Mouse (Mus musculus): ENCODE data around the gene Pipox. TPM values are rescaled to one million over a fixed set of nuclear protein-coding genes. Genes with fewer than 3 reads are reported as not detected.

The Pipox gene
- polyA plus RNA-seq, 1 experiment from 2014 or later = 0.66 TPM

DNA sequence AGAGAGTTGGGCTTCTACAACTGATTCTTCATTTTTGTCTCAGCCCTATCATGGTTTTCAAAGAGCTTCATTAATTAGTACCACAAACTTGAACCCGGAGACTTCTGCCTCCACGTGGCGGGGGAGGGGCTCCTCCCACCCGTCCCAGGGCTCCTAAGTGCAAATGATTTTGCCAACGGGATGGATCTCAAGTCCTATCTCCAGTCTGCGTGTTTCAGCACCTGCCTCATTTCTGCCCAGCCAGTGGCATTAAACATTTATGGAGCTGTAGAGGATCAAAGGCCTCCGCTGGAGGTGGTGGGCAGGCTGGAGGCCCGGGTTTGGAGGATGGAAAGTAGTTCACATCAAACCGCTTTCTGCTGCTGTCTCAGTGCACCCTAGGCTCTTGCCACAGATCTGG, 32.8 kb upstream of the Pipox start:
- no peak overlapping the region for H3K27ac ChIP-seq
- no peak overlapping the region for H3K4me3 ChIP-seq
- H3K27me3 ChIP-seq = peaks cover 53% of the 10 kb centered on the region
- no peak overlapping the region for H3K9ac ChIP-seq
- peaks cover 32% of the 10 kb centered on the region for H3K4me1 ChIP-seq
- ATAC-seq (ENCODE audit: low FRiP score, low read depth) = no peak
- WGBS = 7% methylated on average over 9 of the region's 9 CpGs
- H3K9me3 ChIP-seq = no peaks in the 10 kb centered on the region
- no peaks in the 10 kb centered on the region for H3K36me3 ChIP-seq
- H3K4me2 ChIP-seq (replicated peaks) = no peak overlapping the region

- ATAC-seq (ENCODE audit: low FRiP score, low read depth) = no peak
- Histone ChIP-seq H3K27ac (no peak overlapping the region), H3K4me2 (replicated peaks) (no peak overlapping the region), H3K9me3 (no peaks in the 10 kb centered on the region), H3K4me3 (no peak overlapping the region), H3K4me1 (peaks cover 25% of the 10 kb centered on the region), H3K27me3 (peaks cover 50% of the 10 kb centered on the region), H3K9ac (no peak overlapping the region), H3K36me3 (no peaks in the 10 kb centered on the region)
- WGBS = 28% methylated on average over 9 of the region's 9 CpGs
These were observed 32.2 kb upstream of the Pipox start for GRCm38 (mm10) chr11:77925836-77926657.

GRCm38 (mm10) chr11:77923285-77923684, 29.4 kb upstream of the Pipox start:
- no peak overlapping the region for H3K9ac ChIP-seq
- H3K36me3 ChIP-seq = no peaks in the 10 kb centered on the region
- H3K27ac ChIP-seq = no peak overlapping the region
- WGBS = 78% methylated on average over 4 of the region's 4 CpGs
- ATAC-seq (ENCODE audit: low FRiP score, low read depth) = no peak
- H3K4me1 ChIP-seq = peaks cover 17% of the 10 kb centered on the region
- H3K4me3 ChIP-seq = no peak overlapping the region
- no peak overlapping the region for H3K4me2 ChIP-seq (replicated peaks)
- no peaks in the 10 kb centered on the region for H3K9me3 ChIP-seq
- peaks cover 35% of the 10 kb centered on the region for H3K27me3 ChIP-seq

GRCm38 (mm10) chr11:77917166-77917565, 23.3 kb upstream of the Pipox start:
- 9% methylated on average over 10 of the region's 10 CpGs for WGBS
- no peaks in the 10 kb centered on the region for H3K36me3 ChIP-seq
- peak overlapping the region; percentile 2; the same call in 1 of the 2 replicates for H3K4me3 ChIP-seq
- peaks cover 60% of the 10 kb centered on the region for H3K27me3 ChIP-seq
- H3K9me3 ChIP-seq = no peaks in the 10 kb centered on the region
- H3K9ac ChIP-seq = 0 out of 2 replicates have a peak overlapping the region, but pooled peaks have one; percentile 8
- peak overlapping the region; percentile 61; the same call in 1 of the 2 replicates for H3K27ac ChIP-seq
- ATAC-seq (ENCODE audit: low FRiP score, low read depth) = peak; percentile 59; the same call in 1 of the 2 replicates
- peak overlapping the region; percentile 47 for H3K4me2 ChIP-seq (replicated peaks)
- H3K4me1 ChIP-seq = peaks cover 32% of the 10 kb centered on the region

DNA sequence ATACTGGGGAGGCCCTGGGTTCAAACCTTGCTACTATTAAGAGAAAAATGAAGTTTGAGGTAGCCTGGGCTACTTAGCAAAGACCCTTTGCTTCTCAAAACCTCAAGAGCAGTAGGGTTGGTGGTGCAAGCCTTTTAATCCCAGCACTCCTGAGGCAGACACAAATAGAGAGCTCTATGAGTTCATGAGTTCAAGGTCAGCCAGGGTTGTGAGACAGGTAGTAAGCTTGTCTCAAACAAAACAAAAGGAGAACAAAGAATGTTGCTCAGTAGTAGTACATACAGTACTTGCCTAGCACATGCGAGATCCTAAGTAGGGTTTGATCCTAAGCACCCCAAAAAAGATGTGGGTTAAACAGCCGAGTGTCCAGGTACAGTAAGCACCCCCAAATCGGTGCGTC, 22.8 kb upstream of the Pipox start:
- peaks cover 32% of the 10 kb centered on the region for H3K4me1 ChIP-seq
- H3K9me3 ChIP-seq = no peaks in the 10 kb centered on the region
- WGBS = 70% methylated on average over 4 of the region's 4 CpGs
- H3K36me3 ChIP-seq = no peaks in the 10 kb centered on the region
- H3K4me2 ChIP-seq (replicated peaks) = peak overlapping the region; percentile 47
- peak overlapping the region; percentile 61; the same call in 1 of the 2 replicates for H3K27ac ChIP-seq
- H3K27me3 ChIP-seq = peaks cover 59% of the 10 kb centered on the region
- no peak overlapping the region for H3K4me3 ChIP-seq
- H3K9ac ChIP-seq = 0 out of 2 replicates have a peak overlapping the region, but pooled peaks have one; percentile 8
- ATAC-seq (ENCODE audit: low FRiP score, low read depth) = no peak

GRCm38 (mm10) chr11:77914598-77915260, 20.8 kb upstream of the Pipox start:
- H3K27me3 ChIP-seq = peaks cover 51% of the 10 kb centered on the region
- H3K4me1 ChIP-seq = peaks cover 32% of the 10 kb centered on the region
- 2% methylated on average over 32 of the region's 32 CpGs for WGBS
- no peaks in the 10 kb centered on the region for H3K9me3 ChIP-seq
- peak overlapping the region; percentile 56 for H3K4me2 ChIP-seq (replicated peaks)
- no peak for ATAC-seq (ENCODE audit: low FRiP score, low read depth)
- H3K27ac ChIP-seq = no peak overlapping the region
- H3K4me3 ChIP-seq = peak overlapping the region; percentile 23
- no peaks in the 10 kb centered on the region for H3K36me3 ChIP-seq
- H3K9ac ChIP-seq = no peak overlapping the region

DNA sequence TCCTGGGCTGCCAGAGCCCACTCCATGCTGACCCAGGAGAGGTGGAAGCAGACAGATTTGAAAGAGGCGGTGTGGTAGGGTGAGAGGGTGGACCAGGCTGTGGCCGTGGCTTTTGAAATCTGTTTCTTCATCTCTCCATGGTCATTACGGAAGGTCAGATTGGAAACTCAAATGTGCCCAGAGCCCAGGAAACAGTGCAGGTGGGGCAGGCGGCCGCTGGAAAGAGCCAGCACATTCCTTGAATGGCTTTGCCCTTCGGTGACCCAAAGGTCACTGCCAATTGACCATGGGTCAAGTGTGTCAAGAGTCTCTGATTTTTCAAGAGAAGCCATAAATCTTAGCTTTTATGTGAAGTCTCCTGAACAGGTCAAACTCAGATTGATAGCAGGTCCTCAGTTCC, 19.6 kb upstream of the Pipox start:
- ATAC-seq (ENCODE audit: low FRiP score, low read depth) = no peak
- Histone ChIP-seq H3K4me1 (peaks cover 32% of the 10 kb centered on the region), H3K9me3 (no peaks in the 10 kb centered on the region)

DNA sequence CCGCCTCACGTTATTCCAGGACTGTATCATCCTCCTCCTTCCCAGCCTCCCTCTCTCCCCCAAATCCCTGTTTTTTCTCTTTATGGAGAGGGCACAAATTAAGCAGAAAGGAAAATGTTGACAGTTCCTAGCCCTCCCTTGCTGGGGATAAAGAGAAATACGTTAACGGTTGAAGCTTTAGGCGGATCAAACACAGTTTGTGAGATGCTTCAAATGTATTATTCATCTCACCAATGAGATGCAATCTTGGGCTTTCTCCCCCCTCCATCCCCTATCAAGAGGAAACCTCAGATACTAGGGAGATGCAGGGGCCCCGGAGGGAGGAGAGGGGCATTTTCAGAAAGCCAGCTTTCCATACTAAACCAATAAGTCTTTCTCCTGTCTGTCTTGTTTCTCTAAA, 15.9 kb upstream of the Pipox start:
- Histone ChIP-seq H3K27ac (no peak overlapping the region), H3K4me2 (replicated peaks) (no peak overlapping the region), H3K4me3 (no peak overlapping the region), H3K9ac (no peak overlapping the region), H3K9me3 (no peaks in the 10 kb centered on the region), H3K27me3 (peaks cover 58% of the 10 kb centered on the region), H3K4me1 (peaks cover 9% of the 10 kb centered on the region), H3K36me3 (no peaks in the 10 kb centered on the region)
- no peak for ATAC-seq (ENCODE audit: low FRiP score, low read depth)
- WGBS = 27% methylated on average over 6 of the region's 6 CpGs

More for the DNA sequence above, 19.6 kb upstream of the Pipox start:
- Histone ChIP-seq H3K9ac (no peak overlapping the region), H3K27me3 (peaks cover 60% of the 10 kb centered on the region), H3K4me3 (no peak overlapping the region), H3K4me2 (replicated peaks) (no peak overlapping the region), H3K27ac (no peak overlapping the region), H3K36me3 (no peaks in the 10 kb centered on the region)
- 39% methylated on average over 6 of the region's 6 CpGs for WGBS

DNA sequence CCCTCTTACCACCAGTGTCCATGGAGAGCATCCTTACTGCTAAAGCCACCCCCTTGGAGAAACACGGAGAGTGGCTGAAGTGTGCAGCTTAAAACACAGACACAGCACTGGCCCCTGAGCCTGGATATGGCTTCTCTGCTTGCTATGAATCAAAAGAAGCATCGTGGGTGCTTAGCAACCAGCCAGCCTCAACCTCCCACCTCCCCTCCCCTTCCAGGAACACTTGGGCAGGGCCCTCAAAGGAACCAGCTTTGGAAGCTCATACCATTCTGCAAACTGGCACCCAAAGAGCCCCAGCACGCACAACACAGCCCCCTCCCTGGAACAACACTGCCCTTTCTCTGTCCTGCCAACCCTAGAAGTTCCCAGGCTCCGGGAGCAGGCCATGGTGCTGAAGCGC, 15.5 kb upstream of the Pipox start:
- no peak overlapping the region for H3K27ac ChIP-seq
- no peaks in the 10 kb centered on the region for H3K36me3 ChIP-seq
- no peaks in the 10 kb centered on the region for H3K9me3 ChIP-seq
- peaks cover 55% of the 10 kb centered on the region for H3K27me3 ChIP-seq
- 21% methylated on average over 5 of the region's 5 CpGs for WGBS
- no peak overlapping the region for H3K9ac ChIP-seq
- no peak for ATAC-seq (ENCODE audit: low FRiP score, low read depth)
- no peak overlapping the region for H3K4me2 ChIP-seq (replicated peaks)
- H3K4me3 ChIP-seq = no peak overlapping the region
- peaks cover 6% of the 10 kb centered on the region; the same call in 1 of the 2 replicates for H3K4me1 ChIP-seq

DNA sequence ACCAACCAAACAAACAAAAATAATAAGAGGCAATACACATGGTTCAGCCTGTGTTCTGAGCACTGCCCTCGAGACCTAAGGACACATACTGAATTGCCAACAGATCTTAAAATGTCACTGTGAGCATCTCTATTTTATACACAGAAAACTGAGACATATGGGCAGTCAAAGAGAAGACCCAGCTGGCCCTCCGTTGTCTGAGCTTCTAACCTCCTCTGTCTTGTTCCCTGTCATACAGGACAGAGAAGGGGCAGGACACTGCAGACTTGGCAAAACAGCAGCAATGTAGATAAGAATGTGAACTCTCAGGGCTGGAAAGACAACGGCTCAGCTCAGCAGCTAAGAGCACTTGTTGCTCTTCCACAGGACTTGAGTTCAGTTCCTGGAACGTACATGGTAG, 14.6 kb upstream of the Pipox start:
- H3K36me3 ChIP-seq = no peaks in the 10 kb centered on the region
- no peak for ATAC-seq (ENCODE audit: low FRiP score, low read depth)
- H3K27me3 ChIP-seq = peaks cover 48% of the 10 kb centered on the region
- no peak overlapping the region for H3K4me2 ChIP-seq (replicated peaks)
- no peak overlapping the region for H3K9ac ChIP-seq
- no peak overlapping the region for H3K4me3 ChIP-seq
- H3K4me1 ChIP-seq = peaks cover 8% of the 10 kb centered on the region; the same call in 1 of the 2 replicates
- no peak overlapping the region for H3K27ac ChIP-seq
- H3K9me3 ChIP-seq = no peaks in the 10 kb centered on the region
- 80% methylated on average over 4 of the region's 4 CpGs for WGBS

GRCm38 (mm10) chr11:77906747-77907174, 12.9 kb upstream of the Pipox start:
- ATAC-seq (ENCODE audit: low FRiP score, low read depth) = no peak
- no peak overlapping the region for H3K27ac ChIP-seq
- H3K4me2 ChIP-seq (replicated peaks) = peak overlapping the region; percentile 38
- H3K4me3 ChIP-seq = no peak overlapping the region; the same call in 1 of the 2 replicates
- H3K27me3 ChIP-seq = peaks cover 33% of the 10 kb centered on the region
- peak overlapping the region; percentile 35; the same call in 1 of the 2 replicates for H3K9ac ChIP-seq
- no peaks in the 10 kb centered on the region for H3K9me3 ChIP-seq
- H3K36me3 ChIP-seq = no peaks in the 10 kb centered on the region
- peaks cover 13% of the 10 kb centered on the region for H3K4me1 ChIP-seq
- WGBS = 19% methylated on average over 9 of the region's 9 CpGs

GRCm38 (mm10) chr11:77906097-77906687, 12.3 kb upstream of the Pipox start:
- H3K36me3 ChIP-seq = no peaks in the 10 kb centered on the region
- H3K4me2 ChIP-seq (replicated peaks) = 0 out of 2 replicates have a peak overlapping the region, but pooled peaks have one; percentile 38
- H3K4me3 ChIP-seq = no peak overlapping the region
- no peak for ATAC-seq (ENCODE audit: low FRiP score, low read depth)
- H3K27me3 ChIP-seq = peaks cover 38% of the 10 kb centered on the region
- H3K4me1 ChIP-seq = peaks cover 18% of the 10 kb centered on the region
- H3K27ac ChIP-seq = no peak overlapping the region
- 32% methylated on average over 19 of the region's 19 CpGs for WGBS
- H3K9me3 ChIP-seq = no peaks in the 10 kb centered on the region
- H3K9ac ChIP-seq = no peak overlapping the region
